Mouse (Mus musculus): Measurements from ENCODE around the gene Kcnh4.

- TF ChIP-seq POLR2A (IDR thresholded peaks at IDR 0.05; ENCODE audit: insufficient read length, low read depth) (no peak), POLR2AphosphoS2 (IDR thresholded peaks at IDR 0.05; ENCODE audit: insufficient read length, low read depth) (no peak), MYOD1 (IDR thresholded peaks at IDR 0.05; ENCODE audit: control insufficient read depth in 1 of 3, insufficient read length in 2 of 3, low read depth in 2 of 3) (no peak)
Observed at GRCm38 (mm10) chr11:100736746-100737080, 23.0 kb downstream of the Kcnh4 start.

All from myocyte (in vitro differentiated cells).